Comparison of ENCODE assay signal across 15 mouse cellular contexts in the genomic region with DNA sequence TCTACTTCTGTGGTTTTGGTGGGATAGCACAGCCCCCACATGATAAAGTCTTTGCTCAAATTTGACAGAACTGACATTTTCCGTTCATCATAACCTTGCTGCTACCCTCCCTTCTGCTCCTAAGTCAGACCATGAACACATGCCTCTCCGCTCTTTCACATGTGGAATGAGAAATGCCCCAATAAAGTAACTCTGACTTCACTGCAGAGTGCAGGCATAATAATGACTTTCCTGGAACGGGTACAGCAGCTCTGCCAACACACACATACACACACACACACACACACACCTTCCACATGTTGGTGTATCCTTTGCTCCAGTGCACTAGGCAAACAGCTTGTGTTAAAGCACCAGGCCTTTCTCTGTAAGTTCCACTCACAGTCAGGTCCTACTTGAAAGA.
DNase-seq lines count a peak whose midpoint lies in the region; ATAC-seq lines count a peak whose summit lies in the region.
"Had no signal": no experiment of that assay in that cellular context is flagged by ENCODE, and none has a peak within 500 bp of the region (broad histone marks: within the 10 kb centered on the region; RNA-seq: fewer than 3 reads in every experiment).

No protein-coding gene starts in this region.

- no peaks in the 10 kb centered on the region for H3K27me3 ChIP-seq in embryonic facial prominence, embryonic 12.5 days
- H3K27me3 ChIP-seq in limb, embryonic 10.5 days (ENCODE audit: low read depth, poor library complexity, severe bottlenecking), result no peaks in the 10 kb centered on the region
- H3K27me3 ChIP-seq in limb, embryonic 15.5 days, result no peaks in the 10 kb centered on the region
- H3K27me3 ChIP-seq: forebrain, embryonic 12.5 days; intestine, embryonic 15.5 days had no signal

- 75% methylated on average over 3 of the region's 3 CpGs for WGBS in embryonic facial prominence, embryonic 12.5 days
- 92% methylated on average over 3 of the region's 3 CpGs for WGBS in limb, embryonic 10.5 days
- 21% methylated on average over 3 of the region's 3 CpGs for WGBS in limb, embryonic 15.5 days

- peak overlapping the region; percentile 96 for H3K27ac ChIP-seq in embryonic facial prominence, embryonic 12.5 days
- 0 out of 2 replicates have a peak overlapping the region, but pooled peaks have one; percentile 88 for H3K27ac ChIP-seq in limb, embryonic 10.5 days
- H3K27ac ChIP-seq in limb, embryonic 15.5 days, result peak overlapping the region; percentile 92
- H3K27ac ChIP-seq: forebrain, embryonic 12.5 days; hindbrain, embryonic 14.5 days; intestine, embryonic 15.5 days had no signal

- H3K4me2 ChIP-seq in embryonic facial prominence, embryonic 12.5 days (replicated peaks), result no peak overlapping the region
- no peak overlapping the region for H3K4me2 ChIP-seq in limb, embryonic 15.5 days
- H3K4me2 ChIP-seq: forebrain, embryonic 12.5 days; hindbrain, embryonic 14.5 days; intestine, embryonic 15.5 days had no signal

- H3K36me3 ChIP-seq in embryonic facial prominence, embryonic 12.5 days, result peaks cover 67% of the 10 kb centered on the region
- peaks cover 79% of the 10 kb centered on the region for H3K36me3 ChIP-seq in limb, embryonic 10.5 days
- H3K36me3 ChIP-seq in limb, embryonic 15.5 days, result peaks cover 32% of the 10 kb centered on the region

- no peaks in the 10 kb centered on the region for H3K9me3 ChIP-seq in embryonic facial prominence, embryonic 12.5 days
- no peaks in the 10 kb centered on the region for H3K9me3 ChIP-seq in limb, embryonic 10.5 days (replicated peaks)
- no peaks in the 10 kb centered on the region for H3K9me3 ChIP-seq in limb, embryonic 15.5 days
- H3K9me3 ChIP-seq: forebrain, embryonic 12.5 days; intestine, embryonic 15.5 days had no signal

- ATAC-seq in embryonic facial prominence, embryonic 12.5 days (ENCODE audit: insufficient number of reproducible peaks, insufficient read depth, low FRiP score, low TSS enrichment), result no peak
- ATAC-seq in limb, embryonic 15.5 days (ENCODE audit: insufficient number of reproducible peaks, low FRiP score, low TSS enrichment, low read depth), result no peak
- ATAC-seq: forebrain, embryonic 16.5 days; intestine, embryonic 15.5 days had no signal

- no peak overlapping the region for H3K9ac ChIP-seq in embryonic facial prominence, embryonic 12.5 days
- H3K9ac ChIP-seq in limb, embryonic 15.5 days, result no peak overlapping the region
- H3K9ac ChIP-seq: forebrain, embryonic 12.5 days; hindbrain, embryonic 14.5 days; intestine, embryonic 15.5 days had no signal

- no peak overlapping the region for H3K4me3 ChIP-seq in embryonic facial prominence, embryonic 12.5 days
- no peak overlapping the region for H3K4me3 ChIP-seq in limb, embryonic 10.5 days
- H3K4me3 ChIP-seq in limb, embryonic 15.5 days, result no peak overlapping the region
- H3K4me3 ChIP-seq: forebrain, embryonic 12.5 days; intestine, embryonic 15.5 days had no signal

- peaks cover 26% of the 10 kb centered on the region for H3K4me1 ChIP-seq in embryonic facial prominence, embryonic 12.5 days
- peaks cover 24% of the 10 kb centered on the region for H3K4me1 ChIP-seq in limb, embryonic 10.5 days
- peaks cover 37% of the 10 kb centered on the region for H3K4me1 ChIP-seq in limb, embryonic 15.5 days
- H3K4me1 ChIP-seq: forebrain, embryonic 12.5 days; intestine, embryonic 15.5 days had no signal

- DNase-seq in adipocyte (ENCODE audit: low spot score), result peak; percentile 4
- DNase-seq in limb, embryonic 10.5 days (ENCODE audit: low spot score), result no peak
- no peak for DNase-seq in ovary, adult 18-20 months (ENCODE audit: low spot score)
- no peak for DNase-seq in spleen, postnatal 10 days (ENCODE audit: low spot score in 2 of 2)
- DNase-seq: adrenal gland, postnatal 10 days; cerebellum, adult 11 months; cerebellum, adult 9-10 months; cerebellum, postnatal 25 days; gastrocnemius, postnatal 10 days had no signal
